Mouse (Mus musculus) cerebellum, postnatal 14 days (tissue): Measurements from ENCODE around the gene Gca.
"Not testable (repeated sequence)": the region's sequence is repeated elsewhere in the genome, so short reads cannot be mapped to it uniquely, and the experiment has no call there.

ENCODE experiments used
- DNase-seq, 2 experiments: peaks; one replicate each; pipeline ENCODE4 v3.0.0; 2021; ENCODE audit warnings: mixed read lengths in 2 of 2

Gene Gca

GRCm38 (mm10) chr2:62670301-62670700 is 6.2 kb downstream of the Gca start:
- DNase-seq = no peak

GRCm38 (mm10) chr2:62670767-62671166 is 6.7 kb downstream of the Gca start:
- no peak for DNase-seq

- DNase-seq = no peak
These were observed 8.7 kb downstream of the Gca start for GRCm38 (mm10) chr2:62672788-62673187.

- DNase-seq = peak; percentile 10 to 49
These were observed 17.6 kb downstream of the Gca start for GRCm38 (mm10) chr2:62681667-62682066.

GRCm38 (mm10) chr2:62684989-62685595 is 21.0 kb downstream of the Gca start:
- DNase-seq = no peak

GRCm38 (mm10) chr2:62685934-62686333 is 21.8 kb downstream of the Gca start:
- no peak for DNase-seq

- no peak for DNase-seq
These were observed 42.2 kb downstream of the Gca start for GRCm38 (mm10) chr2:62706313-62706712.

- DNase-seq = no peak
These were observed 45.5 kb downstream of the Gca start for GRCm38 (mm10) chr2:62709633-62710032.

- not testable (repeated sequence) for DNase-seq
These were observed 50.3 kb downstream of the Gca start for GRCm38 (mm10) chr2:62714362-62714761.

GRCm38 (mm10) chr2:62715260-62715659 is 51.2 kb downstream of the Gca start:
- DNase-seq = no peak

GRCm38 (mm10) chr2:62717270-62717669 is 53.2 kb downstream of the Gca start:
- no peak for DNase-seq

GRCm38 (mm10) chr2:62718411-62718810 is 54.3 kb downstream of the Gca start:
- no peak for DNase-seq

- no peak for DNase-seq
These were observed 61.9 kb downstream of the Gca start for GRCm38 (mm10) chr2:62725946-62726345.

- DNase-seq = no peak
These were observed 63.6 kb downstream of the Gca start for GRCm38 (mm10) chr2:62727732-62728131.

- DNase-seq = no peak
These were observed 66.6 kb downstream of the Gca start for GRCm38 (mm10) chr2:62730671-62731070.

- DNase-seq = no peak
These were observed 79.0 kb downstream of the Gca start for GRCm38 (mm10) chr2:62743098-62743497.
